Mouse (Mus musculus): ENCODE measurements at regions not wholly inside any gene's neighbourhood (a gene's known extent, or its start where the extent isn't known, plus 50 kb on each side); places are given as distances from the start of the nearest gene placed in this dataset.
"Not testable (repeated sequence)": the region's sequence is repeated elsewhere in the genome, so short reads cannot be mapped to it uniquely, and the experiment has no call there.

- TF ChIP-seq CTCF (IDR thresholded peaks at IDR 0.05): no peak
- Histone ChIP-seq H3K27me3 (ENCODE audit: insufficient read depth, low read length) (no peaks in the 10 kb centered on the region), H3K4me2 (ENCODE audit: low read depth, low read length, poor library complexity, severe bottlenecking) (no peak overlapping the region), H3K4me3 (ENCODE audit: low read depth, low read length) (no peak overlapping the region), H3K9ac (replicated peaks; ENCODE audit: low read length, poor library complexity, severe bottlenecking) (no peak overlapping the region), H3K4me1 (ENCODE audit: insufficient read depth, low read length) (no peaks in the 10 kb centered on the region), H3K9me3 (ENCODE audit: low read length) (no peaks in the 10 kb centered on the region), H3K36me3 (ENCODE audit: insufficient read depth, low read length) (no peaks in the 10 kb centered on the region), H3K27ac (ENCODE audit: low read depth, low read length) (no peak overlapping the region)
- DNase-seq (ENCODE audit: low spot score) (peak; percentile 25), ATAC-seq (ENCODE audit: low FRiP score) (peak; percentile 38; the same call in 1 of the 2 replicates)
- 32% methylated on average over 2 of the region's 2 CpGs for WGBS
These were observed 84.2 kb upstream of the Pou1f1 start for GRCm38 (mm10) chr16:65436076-65436475.

GRCm38 (mm10) chr16:65441954-65442353 is 78.4 kb upstream of the Pou1f1 start:
- no peak overlapping the region for H3K4me2 ChIP-seq (ENCODE audit: low read depth, low read length, poor library complexity, severe bottlenecking)
- H3K27ac ChIP-seq (ENCODE audit: low read depth, low read length): no peak overlapping the region
- H3K9ac ChIP-seq (replicated peaks; ENCODE audit: low read length, poor library complexity, severe bottlenecking): no peak overlapping the region
- no peaks in the 10 kb centered on the region for H3K36me3 ChIP-seq (ENCODE audit: insufficient read depth, low read length)
- no peaks in the 10 kb centered on the region for H3K27me3 ChIP-seq (ENCODE audit: insufficient read depth, low read length)
- TF ChIP-seq CTCF (IDR thresholded peaks at IDR 0.05): no peak
- DNase-seq (ENCODE audit: low spot score) (no peak), ATAC-seq (ENCODE audit: low FRiP score) (no peak)
- 78% methylated on average over 4 of the region's 4 CpGs for WGBS
- H3K9me3 ChIP-seq (ENCODE audit: low read length): no peaks in the 10 kb centered on the region
- no peaks in the 10 kb centered on the region for H3K4me1 ChIP-seq (ENCODE audit: insufficient read depth, low read length)
- no peak overlapping the region for H3K4me3 ChIP-seq (ENCODE audit: low read depth, low read length)

GRCm38 (mm10) chr16:65448810-65449209 is 71.5 kb upstream of the Pou1f1 start:
- Histone ChIP-seq H3K27ac (ENCODE audit: low read depth, low read length) (no peak overlapping the region), H3K9me3 (ENCODE audit: low read length) (no peaks in the 10 kb centered on the region), H3K27me3 (ENCODE audit: insufficient read depth, low read length) (no peaks in the 10 kb centered on the region), H3K36me3 (ENCODE audit: insufficient read depth, low read length) (no peaks in the 10 kb centered on the region), H3K9ac (replicated peaks; ENCODE audit: low read length, poor library complexity, severe bottlenecking) (no peak overlapping the region), H3K4me2 (ENCODE audit: low read depth, low read length, poor library complexity, severe bottlenecking) (no peak overlapping the region), H3K4me1 (ENCODE audit: insufficient read depth, low read length) (no peaks in the 10 kb centered on the region), H3K4me3 (ENCODE audit: low read depth, low read length) (no peak overlapping the region)
- DNase-seq (ENCODE audit: low spot score) (no peak), ATAC-seq (ENCODE audit: low FRiP score) (no peak)
- no peak for TF ChIP-seq CTCF (IDR thresholded peaks at IDR 0.05)
- WGBS: 77% methylated on average over 3 of the region's 3 CpGs

GRCm38 (mm10) chr16:65450706-65451105 is 69.6 kb upstream of the Pou1f1 start:
- no peaks in the 10 kb centered on the region for H3K9me3 ChIP-seq (ENCODE audit: low read length)
- no peak for ATAC-seq (ENCODE audit: low FRiP score)
- no peak for DNase-seq (ENCODE audit: low spot score)
- no peak overlapping the region for H3K9ac ChIP-seq (replicated peaks; ENCODE audit: low read length, poor library complexity, severe bottlenecking)
- H3K4me2 ChIP-seq (ENCODE audit: low read depth, low read length, poor library complexity, severe bottlenecking): no peak overlapping the region
- no peaks in the 10 kb centered on the region for H3K36me3 ChIP-seq (ENCODE audit: insufficient read depth, low read length)
- H3K4me1 ChIP-seq (ENCODE audit: insufficient read depth, low read length): no peaks in the 10 kb centered on the region
- H3K27me3 ChIP-seq (ENCODE audit: insufficient read depth, low read length): no peaks in the 10 kb centered on the region
- no peak for TF ChIP-seq CTCF (IDR thresholded peaks at IDR 0.05)
- 80% methylated on average over 5 of the region's 5 CpGs for WGBS
- H3K4me3 ChIP-seq (ENCODE audit: low read depth, low read length): no peak overlapping the region
- H3K27ac ChIP-seq (ENCODE audit: low read depth, low read length): no peak overlapping the region

- WGBS: 92% methylated on average over 3 of the region's 3 CpGs
- Histone ChIP-seq H3K27me3 (ENCODE audit: insufficient read depth, low read length) (no peaks in the 10 kb centered on the region), H3K27ac (ENCODE audit: low read depth, low read length) (no peak overlapping the region), H3K4me2 (ENCODE audit: low read depth, low read length, poor library complexity, severe bottlenecking) (no peak overlapping the region), H3K36me3 (ENCODE audit: insufficient read depth, low read length) (no peaks in the 10 kb centered on the region), H3K4me3 (ENCODE audit: low read depth, low read length) (no peak overlapping the region), H3K9me3 (ENCODE audit: low read length) (no peaks in the 10 kb centered on the region), H3K4me1 (ENCODE audit: insufficient read depth, low read length) (no peaks in the 10 kb centered on the region), H3K9ac (replicated peaks; ENCODE audit: low read length, poor library complexity, severe bottlenecking) (no peak overlapping the region)
- TF ChIP-seq CTCF (IDR thresholded peaks at IDR 0.05): no peak
- DNase-seq (ENCODE audit: low spot score) (no peak), ATAC-seq (ENCODE audit: low FRiP score) (no peak)
These were observed 68.4 kb upstream of the Pou1f1 start for GRCm38 (mm10) chr16:65451885-65452284.

GRCm38 (mm10) chr16:65456948-65457347 is 63.4 kb upstream of the Pou1f1 start:
- H3K36me3 ChIP-seq (ENCODE audit: insufficient read depth, low read length); ATAC-seq (ENCODE audit: low FRiP score); H3K4me3 ChIP-seq (ENCODE audit: low read depth, low read length); H3K27ac ChIP-seq (ENCODE audit: low read depth, low read length); H3K9me3 ChIP-seq (ENCODE audit: low read length); H3K4me2 ChIP-seq (ENCODE audit: low read depth, low read length, poor library complexity, severe bottlenecking); H3K27me3 ChIP-seq (ENCODE audit: insufficient read depth, low read length); H3K4me1 ChIP-seq (ENCODE audit: insufficient read depth, low read length); H3K9ac ChIP-seq (replicated peaks; ENCODE audit: low read length, poor library complexity, severe bottlenecking); DNase-seq (ENCODE audit: low spot score): not testable (repeated sequence)
- WGBS: 22% methylated on average over 1 of the region's 3 CpGs

Data from midbrain, postnatal 0 days (tissue).